Mouse (Mus musculus): ENCODE measurements at regions not wholly inside any gene's neighbourhood (a gene's known extent, or its start where the extent isn't known, plus 50 kb on each side); places are given as distances from the start of the nearest gene placed in this dataset.

GRCm38 (mm10) chr4:137160526-137160925, 111.9 kb upstream of the Zbtb40 start:
- DNase-seq (ENCODE audit: low spot score in 2 of 2) = no peak

- peak in 1 of 2 experiments; percentile 36 for DNase-seq (ENCODE audit: low spot score in 2 of 2)
Measured at GRCm38 (mm10) chr4:137158201-137158600, 109.6 kb upstream of the Zbtb40 start.

- DNase-seq (ENCODE audit: low spot score in 2 of 2) = no peak
Measured at GRCm38 (mm10) chr4:137156441-137157105, 108.0 kb upstream of the Zbtb40 start.

- peak in 1 of 2 experiments; percentile 46 for DNase-seq (ENCODE audit: low spot score in 2 of 2)
Measured at GRCm38 (mm10) chr4:137148756-137149155, 100.2 kb upstream of the Zbtb40 start.

GRCm38 (mm10) chr4:137147795-137148194, 99.2 kb upstream of the Zbtb40 start:
- DNase-seq (ENCODE audit: low spot score in 2 of 2) = no peak

- no peak for DNase-seq (ENCODE audit: low spot score in 2 of 2)
Measured at GRCm38 (mm10) chr4:137146326-137146725, 97.7 kb upstream of the Zbtb40 start.

- peak in 1 of 2 experiments; percentile 30 for DNase-seq (ENCODE audit: low spot score in 2 of 2)
Measured at GRCm38 (mm10) chr4:137142316-137142715, 93.7 kb upstream of the Zbtb40 start.

- no peak for DNase-seq (ENCODE audit: low spot score in 2 of 2)
Measured at GRCm38 (mm10) chr4:137139051-137139705, 90.6 kb upstream of the Zbtb40 start.

GRCm38 (mm10) chr4:137138127-137138526, 89.5 kb upstream of the Zbtb40 start:
- no peak for DNase-seq (ENCODE audit: low spot score in 2 of 2)

GRCm38 (mm10) chr4:137136313-137136712, 87.7 kb upstream of the Zbtb40 start:
- no peak for DNase-seq (ENCODE audit: low spot score in 2 of 2)

GRCm38 (mm10) chr4:137135792-137136191, 87.2 kb upstream of the Zbtb40 start:
- DNase-seq (ENCODE audit: low spot score in 2 of 2) = peak in 1 of 2 experiments; percentile 54

GRCm38 (mm10) chr4:137134553-137134952, 86.0 kb upstream of the Zbtb40 start:
- no peak for DNase-seq (ENCODE audit: low spot score in 2 of 2)

GRCm38 (mm10) chr4:137133789-137134188, 85.2 kb upstream of the Zbtb40 start:
- no peak for DNase-seq (ENCODE audit: low spot score in 2 of 2)

- no peak for DNase-seq (ENCODE audit: low spot score in 2 of 2)
Measured at GRCm38 (mm10) chr4:137130619-137131212, 82.1 kb upstream of the Zbtb40 start.

GRCm38 (mm10) chr4:137128152-137128551, 79.6 kb upstream of the Zbtb40 start:
- DNase-seq (ENCODE audit: low spot score in 2 of 2) = no peak

GRCm38 (mm10) chr4:137121684-137122083, 73.1 kb upstream of the Zbtb40 start:
- DNase-seq (ENCODE audit: low spot score in 2 of 2) = no peak

- DNase-seq (ENCODE audit: low spot score in 2 of 2) = no peak
Measured at GRCm38 (mm10) chr4:137120597-137120996, 72.0 kb upstream of the Zbtb40 start.

GRCm38 (mm10) chr4:137118332-137118715, 69.7 kb upstream of the Zbtb40 start:
- DNase-seq (ENCODE audit: low spot score in 2 of 2) = no peak

- DNase-seq (ENCODE audit: low spot score in 2 of 2) = peak in 1 of 2 experiments; percentile 25
Measured at GRCm38 (mm10) chr4:137117471-137118331, 69.1 kb upstream of the Zbtb40 start.

- DNase-seq (ENCODE audit: low spot score in 2 of 2) = no peak
Measured at GRCm38 (mm10) chr4:137115062-137115461, 66.5 kb upstream of the Zbtb40 start.

- DNase-seq (ENCODE audit: low spot score in 2 of 2) = no peak
Measured at GRCm38 (mm10) chr4:137110276-137110675, 61.7 kb upstream of the Zbtb40 start.

GRCm38 (mm10) chr4:137104447-137105044, 55.9 kb upstream of the Zbtb40 start:
- no peak for DNase-seq (ENCODE audit: low spot score in 2 of 2)
